Mouse (Mus musculus) skeletal muscle tissue, adult 2 months (tissue): ENCODE data around the gene Gpr179.

Experiments
- DNase-seq: peaks from one replicate; pipeline ENCODE4 v3.0.0-alpha.2; 2012; ENCODE audit warnings: low read depth, low spot score

Gpr179 gene

DNA sequence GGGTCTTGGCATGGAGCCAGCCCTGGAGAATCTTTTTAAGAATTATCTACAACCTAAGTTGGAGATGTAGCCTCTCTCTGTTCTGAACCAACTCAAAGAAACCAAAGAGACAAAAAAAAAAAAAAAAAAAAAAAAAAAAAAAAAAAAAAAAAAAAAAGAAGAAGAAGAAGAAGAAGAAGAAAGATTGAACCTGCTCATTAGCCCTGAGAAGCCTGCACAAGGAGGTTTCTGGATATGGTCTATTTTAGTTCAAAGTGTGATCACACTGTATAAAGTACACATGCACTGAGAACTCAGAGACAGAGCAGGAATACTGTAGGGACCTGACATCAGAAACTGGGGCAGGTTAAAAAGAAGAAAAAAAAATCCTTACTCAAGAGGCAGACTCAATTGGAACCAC lies 64.2 kb downstream of the Gpr179 start:
- no peak for DNase-seq

DNA sequence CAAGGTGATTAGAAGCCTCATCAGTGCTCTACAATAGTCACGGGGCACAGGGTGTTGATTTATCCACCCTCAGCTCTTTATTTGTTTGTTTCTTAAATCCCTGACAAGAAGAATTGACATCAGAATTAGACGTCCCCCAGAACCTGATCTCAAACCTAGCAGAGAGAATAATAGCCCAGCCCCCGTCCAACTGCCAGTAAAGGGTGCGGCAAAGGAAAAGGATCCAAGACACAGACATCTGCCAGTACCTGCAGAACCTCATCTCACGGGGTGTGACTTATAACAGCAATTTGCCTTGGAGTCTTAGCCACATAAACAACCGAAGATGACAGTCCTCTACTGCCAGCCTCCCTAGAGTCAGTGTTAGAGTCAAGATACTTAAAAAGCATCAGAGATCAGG lies 64.9 kb downstream of the Gpr179 start:
- DNase-seq: no peak

DNA sequence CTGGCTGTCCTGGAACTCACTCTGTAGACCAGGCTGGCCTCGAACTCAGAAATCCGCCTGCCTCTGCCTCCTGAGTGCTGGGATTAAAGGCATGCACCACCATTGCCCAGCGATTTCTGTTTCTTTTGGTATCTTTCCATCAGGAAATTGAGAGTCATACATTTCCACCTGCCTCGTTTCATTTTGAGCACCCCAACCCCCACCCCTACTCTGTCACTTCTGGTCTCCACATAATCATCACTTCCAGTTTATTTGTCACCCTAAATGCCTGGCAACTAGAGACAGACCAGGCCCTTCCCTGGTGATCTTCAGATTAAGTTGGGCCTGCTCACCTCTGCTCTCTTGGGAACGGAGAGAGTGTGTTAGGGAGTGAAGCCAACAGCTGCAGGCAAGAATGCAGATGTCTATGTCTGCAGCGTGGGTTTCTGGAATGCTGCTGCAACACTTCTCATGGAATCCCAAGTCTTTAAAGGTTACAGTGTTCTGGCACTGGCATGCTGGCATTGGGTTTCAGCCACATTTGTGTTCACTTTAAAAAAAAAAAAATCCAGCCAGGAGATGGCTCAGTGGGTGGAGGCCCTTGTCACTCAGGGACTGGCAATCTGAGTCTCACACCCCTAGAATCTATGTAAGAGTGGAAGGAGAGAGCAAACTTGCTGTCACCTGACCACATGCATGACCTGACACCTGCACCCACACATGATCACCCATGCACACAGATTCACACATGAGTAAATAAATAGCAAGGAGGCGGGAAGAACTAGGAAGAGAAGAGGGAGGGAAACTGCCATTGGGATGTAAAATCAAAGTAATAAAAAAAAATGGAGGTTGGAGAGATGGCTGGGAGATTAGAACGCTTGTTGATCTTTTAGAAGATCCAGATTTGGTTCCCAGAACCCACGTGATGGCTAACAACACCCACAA lies 65.8 kb downstream of the Gpr179 start:
- no peak for DNase-seq

DNA sequence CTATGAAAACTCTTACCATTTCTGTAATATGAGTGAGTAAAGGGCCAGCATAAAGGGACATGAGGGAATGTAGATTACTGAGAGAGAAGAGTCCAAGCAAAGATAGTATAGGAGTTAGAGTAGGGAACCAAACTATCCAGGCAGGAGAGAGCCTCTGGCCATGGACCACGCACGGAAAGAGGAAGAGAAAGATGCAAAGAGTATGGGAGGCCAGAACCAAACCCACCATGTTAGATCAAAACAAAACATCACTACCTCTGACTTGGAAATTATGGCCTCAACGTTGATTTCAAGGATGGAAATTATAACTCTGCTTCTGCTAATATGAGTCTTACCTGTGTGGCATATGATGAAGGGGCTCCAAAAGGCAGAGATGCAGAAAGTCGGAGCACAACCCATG lies 67.0 kb downstream of the Gpr179 start:
- DNase-seq: no peak

DNA sequence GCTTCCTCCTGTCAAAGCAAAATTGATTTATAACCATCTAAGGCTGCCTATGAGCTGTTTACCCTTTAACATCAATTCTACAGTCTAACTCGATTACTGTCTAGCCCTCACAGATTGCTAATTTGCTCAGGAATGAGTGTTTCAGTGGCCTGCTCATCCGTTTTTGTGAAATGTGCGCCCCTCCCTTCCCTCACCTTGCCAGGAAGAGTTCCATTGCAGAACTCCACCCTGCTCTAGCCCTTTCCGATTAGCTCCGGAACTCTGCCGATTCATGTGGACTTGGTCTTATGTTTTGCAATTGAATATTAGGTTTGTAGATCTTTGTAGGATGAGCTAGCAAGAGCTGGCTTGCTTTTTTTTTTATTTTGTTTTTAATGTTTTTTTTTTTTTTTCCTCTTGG lies 69.7 kb downstream of the Gpr179 start:
- DNase-seq: no peak
